Mouse (Mus musculus) lung, embryonic 16.5 days (tissue): ENCODE data around the gene Hoxd9. TPM values are rescaled to one million over a fixed set of nuclear protein-coding genes. Genes with fewer than 3 reads are reported as not detected.
A peak's percentile ranks its signal among the peaks of the same experiment; 100 is the strongest.

Source experiments
- ATAC-seq: fragments of 200-750 bp; cut with Nextera tagmentation; 2 replicates; pipeline ENCODE4 v1.8.0; 2017; ENCODE audit warnings: low read depth, mild to moderate bottlenecking, moderate library complexity
- H3K27ac ChIP-seq: fragments of 300-500 bp; sonication (generic); 2 replicates; pipeline ENCODE4 v1.5.1; 2014; ENCODE audit warnings: mild to moderate bottlenecking, control low read depth, low read length
- H3K27me3 ChIP-seq: fragments of 300-500 bp; sonication (generic); 2 replicates; pipeline ENCODE4 v1.6.1; 2014; ENCODE audit warnings: low read depth, low read length, mixed read lengths; ENCODE audit not compliant: control insufficient read depth, insufficient read depth
- H3K36me3 ChIP-seq: fragments of 300-500 bp; sonication (generic); 2 replicates; pipeline ENCODE4 v1.6.1; 2014; ENCODE audit warnings: low read length; ENCODE audit not compliant: control insufficient read depth, insufficient read depth
- H3K4me1 ChIP-seq: fragments of 300-500 bp; sonication (generic); replicated peaks from 2 replicates; pipeline ENCODE4 v1.6.1; 2014; ENCODE audit warnings: low read length, mixed read lengths; ENCODE audit not compliant: control insufficient read depth, insufficient read depth
- H3K4me2 ChIP-seq: fragments of 300-500 bp; sonication (generic); 2 replicates; pipeline ENCODE4 v1.6.1; 2014; ENCODE audit warnings: low read depth, low read length, control low read depth
- H3K4me3 ChIP-seq: fragments of 300-500 bp; sonication (generic); 2 replicates; pipeline ENCODE4 v1.5.1; 2014; ENCODE audit warnings: mild to moderate bottlenecking, low read length, control low read depth
- H3K9ac ChIP-seq: fragments of 300-500 bp; sonication (generic); 2 replicates; pipeline ENCODE4 v1.6.1; 2014; ENCODE audit warnings: low read length, control low read depth
- H3K9me3 ChIP-seq: fragments of 300-500 bp; sonication (generic); 2 replicates; pipeline ENCODE4 v1.6.1; 2016; ENCODE audit warnings: low read length; ENCODE audit not compliant: control insufficient read depth
- WGBS: fragments of 180-500 bp; shearing (Covaris S2); extraction: QIAGEN DNeasy Blood & Tissue Kit; methylation state at CpG from one replicate; pipeline ENCODE4 v1.1.7; 2014; 5-methylcytosine and 5-hydroxymethylcytosine counted together
- polyA plus RNA-seq: library from polyadenylated mRNA; unstranded; fragments of >200 nt; fragmentation: Nextera tagmentation; extraction: Ambion mirVana; gene quantifications from 2 replicates; pipeline ENCODE4 v1.2.1, GENCODE M21; 2015

Hoxd9 gene
- polyA plus RNA-seq, 1 experiment from 2014 or later = 0.31 TPM

- H3K4me3 ChIP-seq = no peak overlapping the region
- no peak overlapping the region for H3K27ac ChIP-seq
- no peaks in the 10 kb centered on the region for H3K36me3 ChIP-seq
- peaks cover 2% of the 10 kb centered on the region; the same call in 1 of the 2 replicates for H3K4me1 ChIP-seq
- H3K9ac ChIP-seq = no peak overlapping the region
- ATAC-seq = no peak
- H3K27me3 ChIP-seq = peaks cover 96% of the 10 kb centered on the region
- H3K9me3 ChIP-seq = no peaks in the 10 kb centered on the region
- H3K4me2 ChIP-seq = no peak overlapping the region
- WGBS = 16% methylated on average over 2 of the region's 2 CpGs
Measured at GRCm38 (mm10) chr2:74720384-74720783, 22.9 kb downstream of the Hoxd9 start.

- Histone ChIP-seq H3K9me3 (no peaks in the 10 kb centered on the region), H3K27me3 (peaks cover 96% of the 10 kb centered on the region), H3K4me2 (no peak overlapping the region), H3K9ac (no peak overlapping the region), H3K27ac (no peak overlapping the region), H3K4me3 (no peak overlapping the region), H3K36me3 (no peaks in the 10 kb centered on the region), H3K4me1 (no peaks in the 10 kb centered on the region; the same call in 1 of the 2 replicates)
- 9% methylated on average over 5 of the region's 5 CpGs for WGBS
- no peak for ATAC-seq
Measured at GRCm38 (mm10) chr2:74720955-74721491, 23.5 kb downstream of the Hoxd9 start.

GRCm38 (mm10) chr2:74721882-74722281 is 24.4 kb downstream of the Hoxd9 start:
- Histone ChIP-seq H3K9ac (no peak overlapping the region), H3K4me3 (no peak overlapping the region)
- no peak for ATAC-seq

GRCm38 (mm10) chr2:74722949-74723348 is 25.4 kb downstream of the Hoxd9 start:
- Histone ChIP-seq H3K9me3 (no peaks in the 10 kb centered on the region), H3K9ac (no peak overlapping the region), H3K27me3 (peaks cover 97% of the 10 kb centered on the region), H3K4me2 (no peak overlapping the region), H3K4me1 (no peaks in the 10 kb centered on the region), H3K36me3 (no peaks in the 10 kb centered on the region), H3K4me3 (no peak overlapping the region), H3K27ac (no peak overlapping the region)
- WGBS = 9% methylated on average over 8 of the region's 8 CpGs
- no peak for ATAC-seq

More at GRCm38 (mm10) chr2:74721882-74722281, 24.4 kb downstream of the Hoxd9 start:
- Histone ChIP-seq H3K27ac (no peak overlapping the region), H3K4me1 (no peaks in the 10 kb centered on the region), H3K4me2 (no peak overlapping the region), H3K27me3 (peaks cover 97% of the 10 kb centered on the region), H3K36me3 (no peaks in the 10 kb centered on the region), H3K9me3 (no peaks in the 10 kb centered on the region)
- WGBS = 10% methylated on average over 6 of the region's 6 CpGs

- no peaks in the 10 kb centered on the region for H3K4me1 ChIP-seq
- H3K9ac ChIP-seq = no peak overlapping the region
- H3K27ac ChIP-seq = no peak overlapping the region
- H3K9me3 ChIP-seq = no peaks in the 10 kb centered on the region
- no peak for ATAC-seq
- 26% methylated on average over 7 of the region's 7 CpGs for WGBS
- no peak overlapping the region for H3K4me2 ChIP-seq
- H3K36me3 ChIP-seq = no peaks in the 10 kb centered on the region
- no peak overlapping the region for H3K4me3 ChIP-seq
- H3K27me3 ChIP-seq = peaks cover 100% of the 10 kb centered on the region
Measured at GRCm38 (mm10) chr2:74724244-74725015, 26.9 kb downstream of the Hoxd9 start.

GRCm38 (mm10) chr2:74725171-74725570 is 27.6 kb downstream of the Hoxd9 start:
- WGBS = 6% methylated on average over 17 of the region's 17 CpGs
- no peak overlapping the region for H3K4me3 ChIP-seq
- peaks cover 98% of the 10 kb centered on the region for H3K27me3 ChIP-seq
- no peaks in the 10 kb centered on the region for H3K36me3 ChIP-seq
- H3K9me3 ChIP-seq = no peaks in the 10 kb centered on the region
- no peak overlapping the region for H3K9ac ChIP-seq
- H3K27ac ChIP-seq = no peak overlapping the region
- no peaks in the 10 kb centered on the region for H3K4me1 ChIP-seq
- ATAC-seq = no peak
- no peak overlapping the region for H3K4me2 ChIP-seq

- peak within 1 kb of the TSS; percentile 26; the same call in 1 of the 2 replicates for H3K4me2 ChIP-seq
- H3K36me3 ChIP-seq = no peaks in the 10 kb centered on the region
- H3K27me3 ChIP-seq = peaks cover 97% of the 10 kb centered on the region
- ATAC-seq = no peak
- H3K4me1 ChIP-seq = no peaks in the 10 kb centered on the region
- H3K4me3 ChIP-seq = peak within 1 kb of the TSS; percentile 24
- no peaks in the 10 kb centered on the region for H3K9me3 ChIP-seq
- no peak within 1 kb of the TSS for H3K27ac ChIP-seq
- WGBS = 11% methylated on average over 5 of the region's 5 CpGs
- no peak within 1 kb of the TSS for H3K9ac ChIP-seq
Measured at GRCm38 (mm10) chr2:74726551-74726950, 29.0 kb downstream of the Hoxd9 start, which contains the start of gene Gm28230. Gene Gm28230, plus strand, starts transcription at chr2:74726728.

- Histone ChIP-seq H3K9ac (no peak overlapping the region), H3K36me3 (no peaks in the 10 kb centered on the region), H3K4me2 (peak overlapping the region; percentile 26; the same call in 1 of the 2 replicates), H3K9me3 (no peaks in the 10 kb centered on the region), H3K27ac (no peak overlapping the region), H3K4me1 (no peaks in the 10 kb centered on the region), H3K4me3 (peak overlapping the region; percentile 24), H3K27me3 (peaks cover 96% of the 10 kb centered on the region)
- 2% methylated on average over 36 of the region's 43 CpGs for WGBS
- no peak; the same call in 1 of the 2 replicates for ATAC-seq
Measured at GRCm38 (mm10) chr2:74726973-74727639, 29.6 kb downstream of the Hoxd9 start.

GRCm38 (mm10) chr2:74727640-74728302 is 30.2 kb downstream of the Hoxd9 start:
- no peaks in the 10 kb centered on the region for H3K36me3 ChIP-seq
- peaks cover 96% of the 10 kb centered on the region for H3K27me3 ChIP-seq
- H3K9me3 ChIP-seq = no peaks in the 10 kb centered on the region
- WGBS = 2% methylated on average over 24 of the region's 25 CpGs
- no peaks in the 10 kb centered on the region for H3K4me1 ChIP-seq
- no peak overlapping the region for H3K27ac ChIP-seq
- no peak for ATAC-seq
- H3K9ac ChIP-seq = no peak overlapping the region
- no peak overlapping the region for H3K4me3 ChIP-seq
- H3K4me2 ChIP-seq = peak overlapping the region; percentile 26; the same call in 1 of the 2 replicates
